Mouse (Mus musculus) MEL (cell line): Measurements from ENCODE around the gene Otud7b. TPM values are rescaled to one million over a fixed set of nuclear protein-coding genes. Genes with fewer than 3 reads are reported as not detected.

Source experiments
- DNase-seq: peaks from one replicate; pipeline ENCODE4 v3.0.0; 2011; ENCODE audit warnings: low read depth, low spot score
- H3K27ac ChIP-seq: 2 replicates; pipeline ENCODE4 v1.5.1; 2012; ENCODE audit warnings: low read depth, mild to moderate bottlenecking, control low read depth, low read length, moderate library complexity; ENCODE audit not compliant: control insufficient read depth
- H3K27me3 ChIP-seq, 2 experiments: fragments of 150-350 bp in 1 of 2; sonication (generic) in 1 of 2; 2 replicates each; pipeline ENCODE4 v1.6.1; 2012; ENCODE audit warnings: low read length in 2 of 2, mild to moderate bottlenecking in 2 of 2, improper control_type of control experiment in 1 of 2, moderate library complexity in 1 of 2; ENCODE audit not compliant: insufficient read depth in 2 of 2, control insufficient read depth in 1 of 2
- H3K36me3 ChIP-seq, 2 experiments: 2 replicates each; pipeline ENCODE4 v1.6.1; 2012 to 2014; ENCODE audit warnings: low read length in 2 of 2, improper control_type of control experiment in 1 of 2, inconsistent platforms in 1 of 2, mild to moderate bottlenecking in 1 of 2; ENCODE audit not compliant: insufficient read depth in 2 of 2, control insufficient read depth in 1 of 2
- H3K4me1 ChIP-seq, 2 experiments: fragments of 150-350 bp in 1 of 2; sonication (generic) in 1 of 2; 2 replicates each; pipeline ENCODE4 v1.6.1; 2012; ENCODE audit warnings: low read length in 2 of 2, improper control_type of control experiment in 1 of 2, mild to moderate bottlenecking in 1 of 2; ENCODE audit not compliant: insufficient read depth in 2 of 2, control insufficient read depth in 1 of 2
- H3K4me3 ChIP-seq, 2 experiments: fragments of 150-350 bp in 1 of 2; sonication (generic) in 1 of 2; 2 replicates each; pipeline ENCODE4 v1.5.1; 2012; ENCODE audit warnings: low read depth in 2 of 2, low read length in 2 of 2, mild to moderate bottlenecking in 2 of 2, moderate library complexity in 2 of 2, control low read depth in 1 of 2, improper control_type of control experiment in 1 of 2; ENCODE audit not compliant: control insufficient read depth in 1 of 2, insufficient read depth in 1 of 2
- H3K79me2 ChIP-seq: 2 replicates; pipeline ENCODE4 v1.6.1; 2012; ENCODE audit warnings: mild to moderate bottlenecking, low read length, moderate library complexity; ENCODE audit not compliant: control insufficient read depth, poor library complexity, insufficient read depth
- H3K9ac ChIP-seq: 2 replicates; pipeline ENCODE4 v1.6.1; 2012; ENCODE audit warnings: low read depth, mild to moderate bottlenecking, control low read depth, low read length, moderate library complexity; ENCODE audit not compliant: control insufficient read depth, poor library complexity, severe bottlenecking
- H3K9me3 ChIP-seq: fragments of 150-350 bp; sonication (generic); replicated peaks from 2 replicates; pipeline ENCODE4 v1.6.1; 2012; ENCODE audit warnings: mild to moderate bottlenecking, low read length, improper control_type of control experiment, moderate library complexity; ENCODE audit not compliant: insufficient read depth
- BHLHE40 ChIP-seq: IDR thresholded peaks from 2 replicates; pipeline ENCODE4 v1.6.1; 2012; ENCODE audit warnings: low read depth, mild to moderate bottlenecking, inconsistent platforms, low read length, improper control_type of control experiment, borderline replicate concordance
- CHD1 ChIP-seq: IDR thresholded peaks from 2 replicates; pipeline ENCODE4 v1.6.1; 2012; ENCODE audit warnings: low read depth, mild to moderate bottlenecking, inconsistent platforms, low read length, improper control_type of control experiment
- CHD2 ChIP-seq: IDR thresholded peaks from 2 replicates; pipeline ENCODE4 v1.6.1; 2011; ENCODE audit warnings: low read length, improper control_type of control experiment
- E2F4 ChIP-seq: IDR thresholded peaks from 2 replicates; pipeline ENCODE4 v1.6.1; 2011; ENCODE audit warnings: low read depth, low read length, improper control_type of control experiment, borderline replicate concordance
- ELF1 ChIP-seq: IDR thresholded peaks from 2 replicates; pipeline ENCODE4 v1.6.1; 2014; ENCODE audit warnings: low read depth, mild to moderate bottlenecking, inconsistent platforms, low read length, improper control_type of control experiment, moderate library complexity
- EP300 ChIP-seq, 2 experiments: IDR thresholded peaks; 2 replicates each; pipeline ENCODE4 v1.6.1; 2011; ENCODE audit warnings: improper control_type of control experiment in 2 of 2, low read length in 2 of 2, low read depth in 1 of 2, mild to moderate bottlenecking in 1 of 2
- ETS1 ChIP-seq: IDR thresholded peaks from 2 replicates; pipeline ENCODE4 v1.6.1; 2012; ENCODE audit warnings: low read depth, mild to moderate bottlenecking, inconsistent platforms, low read length, improper control_type of control experiment, moderate library complexity
- GABPA ChIP-seq: IDR thresholded peaks from 2 replicates; pipeline ENCODE4 v1.6.1; 2012; ENCODE audit warnings: low read depth, mild to moderate bottlenecking, inconsistent platforms, low read length, improper control_type of control experiment, moderate library complexity
- GATA1 ChIP-seq: IDR thresholded peaks from 2 replicates; pipeline ENCODE4 v1.6.1; 2011; ENCODE audit warnings: low read depth, low read length, improper control_type of control experiment
- HCFC1 ChIP-seq: IDR thresholded peaks from 2 replicates; pipeline ENCODE4 v1.6.1; 2012; ENCODE audit warnings: low read depth, mild to moderate bottlenecking, inconsistent platforms, low read length, improper control_type of control experiment, moderate library complexity
- JUND ChIP-seq: IDR thresholded peaks from 2 replicates; pipeline ENCODE4 v1.6.1; 2011; ENCODE audit warnings: low read depth, mild to moderate bottlenecking, improper control_type of control experiment, low read length
- KAT2A ChIP-seq: conservative IDR thresholded peaks from 2 replicates; pipeline ENCODE4 v1.6.1; 2012; ENCODE audit warnings: low read depth, low read length, improper control_type of control experiment, inconsistent platforms
- MAFK ChIP-seq: IDR thresholded peaks from 2 replicates; pipeline ENCODE4 v1.6.1; 2011; ENCODE audit warnings: low read depth, mild to moderate bottlenecking, low read length, improper control_type of control experiment, borderline replicate concordance
- MAX ChIP-seq: IDR thresholded peaks from 2 replicates; pipeline ENCODE4 v1.6.1; 2011; ENCODE audit warnings: low read length, improper control_type of control experiment
- MAZ ChIP-seq: IDR thresholded peaks from 2 replicates; pipeline ENCODE4 v1.6.1; 2012; ENCODE audit warnings: low read depth, mild to moderate bottlenecking, inconsistent platforms, low read length, improper control_type of control experiment
- MEF2A ChIP-seq: IDR thresholded peaks from 2 replicates; pipeline ENCODE4 v1.6.1; 2014; ENCODE audit warnings: low read depth, mild to moderate bottlenecking, inconsistent platforms, low read length, improper control_type of control experiment; ENCODE audit not compliant: poor library complexity, insufficient replicate concordance, severe bottlenecking; ENCODE audit errors: extremely low read depth
- MXI1 ChIP-seq: IDR thresholded peaks from 2 replicates; pipeline ENCODE4 v1.6.1; 2011; ENCODE audit warnings: mild to moderate bottlenecking, low read depth, low read length, improper control_type of control experiment
- MYB ChIP-seq: IDR thresholded peaks from 2 replicates; pipeline ENCODE4 v1.6.1; 2011; ENCODE audit warnings: mild to moderate bottlenecking, low read depth, low read length, improper control_type of control experiment
- NELFE ChIP-seq: IDR thresholded peaks from 2 replicates; pipeline ENCODE4 v1.6.1; 2011; ENCODE audit warnings: low read depth, low read length, improper control_type of control experiment
- NRF1 ChIP-seq: IDR thresholded peaks from 2 replicates; pipeline ENCODE4 v1.6.1; 2014; ENCODE audit warnings: low read depth, mild to moderate bottlenecking, inconsistent platforms, low read length, improper control_type of control experiment, moderate library complexity; ENCODE audit not compliant: poor library complexity, insufficient read depth, severe bottlenecking
- POLR2A ChIP-seq, 2 experiments: IDR thresholded peaks; 2 replicates each; pipeline ENCODE4 v1.6.1; 2011 to 2012; ENCODE audit warnings: low read length in 2 of 2, mild to moderate bottlenecking in 2 of 2, control low read depth in 1 of 2, improper control_type of control experiment in 1 of 2, low read depth in 1 of 2, moderate library complexity in 1 of 2; ENCODE audit not compliant: control insufficient read depth in 1 of 2, insufficient read depth in 1 of 2, poor library complexity in 1 of 2
- POLR2AphosphoS2 ChIP-seq: IDR thresholded peaks from 2 replicates; pipeline ENCODE4 v1.6.1; 2011; ENCODE audit warnings: low read length, improper control_type of control experiment
- POLR2AphosphoS5 ChIP-seq: IDR thresholded peaks from 2 replicates; pipeline ENCODE4 v1.6.1; 2012; ENCODE audit warnings: low read depth, borderline replicate concordance, mild to moderate bottlenecking, inconsistent platforms, low read length, moderate library complexity, mixed read lengths
- RAD21 ChIP-seq: IDR thresholded peaks from 2 replicates; pipeline ENCODE4 v1.6.1; 2011; ENCODE audit warnings: mild to moderate bottlenecking, low read depth, low read length, improper control_type of control experiment
- RCOR1 ChIP-seq: IDR thresholded peaks from 2 replicates; pipeline ENCODE4 v1.6.1; 2012; ENCODE audit warnings: low read depth, mild to moderate bottlenecking, inconsistent platforms, low read length, improper control_type of control experiment
- SIN3A ChIP-seq: IDR thresholded peaks from 2 replicates; pipeline ENCODE4 v1.6.1; 2012; ENCODE audit warnings: low read length, improper control_type of control experiment, inconsistent platforms
- SMC3 ChIP-seq: IDR thresholded peaks from 2 replicates; pipeline ENCODE4 v1.6.1; 2011; ENCODE audit warnings: low read depth, low read length, improper control_type of control experiment
- TAL1 ChIP-seq: IDR thresholded peaks from 2 replicates; pipeline ENCODE4 v1.6.1; 2012; ENCODE audit warnings: mild to moderate bottlenecking, inconsistent platforms, low read length, moderate library complexity, mixed read lengths
- TBP ChIP-seq: IDR thresholded peaks from 2 replicates; pipeline ENCODE4 v1.8.0; 2011; ENCODE audit warnings: low read depth, low read length, improper control_type of control experiment
- TCF12 ChIP-seq: IDR thresholded peaks from 2 replicates; pipeline ENCODE4 v1.6.1; 2014; ENCODE audit warnings: low read depth, mild to moderate bottlenecking, inconsistent platforms, low read length, improper control_type of control experiment, moderate library complexity
- UBTF ChIP-seq: IDR thresholded peaks from 2 replicates; pipeline ENCODE4 v1.6.1; 2012; ENCODE audit warnings: low read depth, mild to moderate bottlenecking, inconsistent platforms, low read length, improper control_type of control experiment, moderate library complexity, borderline replicate concordance; ENCODE audit not compliant: insufficient read depth
- USF1 ChIP-seq: IDR thresholded peaks from 2 replicates; pipeline ENCODE4 v1.6.1; 2014; ENCODE audit warnings: low read depth, mild to moderate bottlenecking, inconsistent platforms, low read length, improper control_type of control experiment, moderate library complexity
- USF2 ChIP-seq, 2 experiments: IDR thresholded peaks; 2 replicates each; pipeline ENCODE4 v1.6.1; 2011 to 2012; ENCODE audit warnings: improper control_type of control experiment in 2 of 2, low read length in 2 of 2, borderline replicate concordance in 1 of 2, inconsistent platforms in 1 of 2, low read depth in 1 of 2, mild to moderate bottlenecking in 1 of 2; ENCODE audit not compliant: insufficient read depth in 1 of 2
- ZC3H11A ChIP-seq: IDR thresholded peaks from 2 replicates; pipeline ENCODE4 v1.6.1; 2012; ENCODE audit warnings: low read depth, mild to moderate bottlenecking, inconsistent platforms, low read length, improper control_type of control experiment
- ZKSCAN1 ChIP-seq: IDR thresholded peaks from 2 replicates; pipeline ENCODE4 v1.6.1; 2012; ENCODE audit warnings: low read depth, mild to moderate bottlenecking, inconsistent platforms, low read length, improper control_type of control experiment, moderate library complexity
- ZMIZ1 ChIP-seq: IDR thresholded peaks from 2 replicates; pipeline ENCODE4 v1.6.1; 2012; ENCODE audit warnings: low read depth, mild to moderate bottlenecking, inconsistent platforms, low read length, improper control_type of control experiment, moderate library complexity
- ZNF384 ChIP-seq: IDR thresholded peaks from 2 replicates; pipeline ENCODE4 v1.6.1; 2012; ENCODE audit warnings: low read depth, mild to moderate bottlenecking, inconsistent platforms, low read length, improper control_type of control experiment
- polyA plus RNA-seq, 2 experiments: library from polyadenylated mRNA; stranded (reverse) in 1 of 2; unstranded in 1 of 2; fragments of >175 nt in 1 of 2; fragments of >200 nt in 1 of 2; gene quantifications; 2 replicates each; pipeline versions ENCODE4 v1.2.1 to v1.2.4; 2012; ENCODE audit warnings: low replicate concordance in 2 of 2, low read depth in 1 of 2; ENCODE audit not compliant: insufficient read length in 2 of 2, insufficient read depth in 1 of 2, missing spikeins in 1 of 2
- total RNA-seq: library from RNA; depleted of rRNA; stranded (reverse); fragments of 300-350 nt; gene quantifications from 2 replicates; pipeline ENCODE4 v1.2.3, GENCODE M21; 2012

The Otud7b gene
- total and polyA plus RNA-seq, 3 experiments, result 17.9 to 25.8 (median 24.4) TPM

- Histone ChIP-seq H3K4me1 (peaks cover 14 to 16% of the 10 kb centered on the region in 2 experiments), H3K27me3 (no peaks in the 10 kb centered on the region), H3K9ac (no peak overlapping the region), H3K36me3 (peaks cover 0 to 19% of the 10 kb centered on the region in 2 experiments; a peak in 2 of 4 replicates), H3K27ac (no peak overlapping the region), H3K9me3 (no peaks in the 10 kb centered on the region), H3K79me2 (no peaks in the 10 kb centered on the region), H3K4me3 (no peak overlapping the region)
- DNase-seq, result peak; percentile 92
- TF ChIP-seq GATA1 (no peak), ZNF384 (no peak), ZC3H11A (peak; percentile 92), MAFK (no peak), RCOR1 (no peak), MXI1 (peak; percentile 76; the same call in 1 of the 2 replicates), HCFC1 (peak; percentile 59; the same call in 1 of the 2 replicates), CHD2 (no peak), USF2 (IDR thresholded peaks at IDR 0.05; ENCODE audit: borderline replicate concordance in 1 of 2, insufficient read depth in 1 of 2, low read depth in 1 of 2, low read length in 2 of 2) (no peak), ELF1 (no peak; the same call in 1 of the 2 replicates), ZKSCAN1 (no peak), POLR2AphosphoS2 (no peak), RAD21 (peak; percentile 92), ETS1 (no peak; the same call in 1 of the 2 replicates), KAT2A (no peak), E2F4 (no peak), CHD1 (no peak), NRF1 (no peak), GABPA (no peak), NELFE (no peak), TBP (0 out of 2 replicates have a peak, but pooled peaks have one; percentile 52), TAL1 (no peak), SMC3 (peak; percentile 97), UBTF (no peak), TCF12 (no peak), JUND (no peak), BHLHE40 (0 out of 2 replicates have a peak, but pooled peaks have one; percentile 29), POLR2AphosphoS5 (no peak), MAZ (no peak), USF1 (no peak), MAX (0 out of 2 replicates have a peak, but pooled peaks have one; percentile 8), SIN3A (peak; percentile 74; the same call in 1 of the 2 replicates), ZMIZ1 (no peak), POLR2A (IDR thresholded peaks at IDR 0.05; ENCODE audit: control insufficient read depth in 1 of 2, insufficient read depth in 1 of 2, low read depth in 1 of 2, low read length in 2 of 2, poor library complexity in 1 of 2) (no peak), MYB (no peak), MEF2A (no peak), EP300 (IDR thresholded peaks at IDR 0.05; ENCODE audit: low read depth in 1 of 2, low read length in 2 of 2) (0 out of 4 replicates have a peak, but pooled peaks of 1 of the 2 experiments have one; percentile 20)
Measured at GRCm38 (mm10) chr3:96081006-96081405, 23.3 kb upstream of the Otud7b start.
